In the genomic region with DNA sequence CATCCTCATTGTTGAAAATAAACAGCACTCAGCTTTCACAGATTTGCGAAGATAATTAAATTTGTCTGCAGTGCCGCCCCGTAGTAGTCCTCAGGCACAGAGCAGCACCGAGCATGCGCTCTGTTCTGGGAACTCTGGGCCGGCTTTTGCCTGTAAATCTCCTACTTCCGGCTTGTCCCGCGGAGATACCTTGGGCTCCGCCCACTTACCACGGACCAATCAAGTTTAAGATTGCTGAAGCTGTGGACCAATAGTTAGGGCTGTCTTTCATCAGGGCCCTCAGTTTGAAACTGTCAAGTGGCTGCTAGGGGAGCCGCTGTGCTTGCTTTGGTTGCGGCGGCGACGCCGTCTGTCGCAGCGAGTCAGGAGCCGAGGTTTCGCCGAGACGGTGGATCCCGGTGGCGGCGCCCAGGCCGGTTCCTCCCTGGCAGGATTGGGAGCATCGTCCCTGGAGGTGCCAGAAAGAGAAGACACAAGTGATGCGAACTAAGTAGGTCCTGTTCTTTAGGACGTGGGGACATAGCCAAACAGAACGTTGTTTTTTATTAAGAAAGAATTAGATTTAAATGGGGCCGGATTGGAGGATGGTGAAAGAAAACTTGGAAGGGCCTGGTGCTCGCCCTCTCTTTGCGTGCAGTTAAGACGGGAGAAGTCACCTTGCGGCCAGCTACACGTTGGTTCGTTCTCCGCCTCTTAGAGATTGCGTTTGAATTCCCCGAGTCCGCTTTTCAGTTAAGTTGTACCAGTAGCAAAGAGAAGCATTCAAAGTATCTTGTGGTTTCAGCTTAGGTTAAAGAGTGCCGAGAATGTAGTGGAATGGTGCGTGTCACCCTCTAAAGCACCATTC, we compare ENCODE assay signal across 8 mouse cellular contexts. TPM values are rescaled to one million over a fixed set of nuclear protein-coding genes. Genes with fewer than 3 reads are reported as not detected.
DNase-seq lines count a peak whose midpoint lies in the region; ATAC-seq and TF ChIP-seq lines count a peak whose summit lies in the region.

A gene (plus strand): TSS at position 253 of the 847 bp plus-strand sequence.

- H3K9me3 ChIP-seq in kidney, embryonic 14.5 days (ENCODE audit: control insufficient read depth, low read length) = no peaks in the 10 kb centered on the region
- no peaks in the 10 kb centered on the region for H3K9me3 ChIP-seq in limb, embryonic 15.5 days

- ATAC-seq in kidney, embryonic 14.5 days (ENCODE audit: low FRiP score, low TSS enrichment) = peak; percentile 100
- ATAC-seq in limb, embryonic 15.5 days (ENCODE audit: insufficient number of reproducible peaks, low FRiP score, low TSS enrichment, low read depth) = peak; percentile 100

- peak within 1 kb of the TSS; percentile 90 for H3K4me3 ChIP-seq in bone marrow macrophage, adult 2 months (ENCODE audit: insufficient read depth, low read length)
- H3K4me3 ChIP-seq in embryonic fibroblast, embryonic 13.5 days (ENCODE audit: insufficient read depth, low read length) = peak within 1 kb of the TSS; percentile 97
- H3K4me3 ChIP-seq in kidney, embryonic 14.5 days (ENCODE audit: low read length) = peak within 1 kb of the TSS; percentile 85
- H3K4me3 ChIP-seq in limb, embryonic 15.5 days = peak within 1 kb of the TSS; percentile 60

- peak; percentile 99 for DNase-seq in A20 (ENCODE audit: low read depth, low spot score)
- peak; percentile 99 to 100 for DNase-seq in heart, adult 9 months (ENCODE audit: low spot score in 2 of 2)
- DNase-seq in monocyte, adult 2 months (ENCODE audit: low read depth in 1 of 2, low spot score in 2 of 2) = peak; percentile 98 to 99
- peak; percentile 98 for DNase-seq in spleen, postnatal 36 days (ENCODE audit: low spot score in 2 of 2)

- peak within 1 kb of the TSS; percentile 78 for H3K9ac ChIP-seq in kidney, embryonic 14.5 days (ENCODE audit: low read depth, low read length)
- peak within 1 kb of the TSS; percentile 58 for H3K9ac ChIP-seq in limb, embryonic 15.5 days

- H3K4me1 ChIP-seq in bone marrow macrophage, adult 2 months (ENCODE audit: control insufficient read depth, insufficient read depth, low read length) = peaks cover 2% of the 10 kb centered on the region
- H3K4me1 ChIP-seq in embryonic fibroblast, embryonic 13.5 days (ENCODE audit: control insufficient read depth, insufficient read depth, low read length) = no peaks in the 10 kb centered on the region; the same call in 1 of the 2 replicates
- H3K4me1 ChIP-seq in kidney, embryonic 14.5 days (ENCODE audit: control insufficient read depth, insufficient read depth, low read length) = peaks cover 6% of the 10 kb centered on the region
- H3K4me1 ChIP-seq in limb, embryonic 15.5 days = peaks cover 10% of the 10 kb centered on the region

- peak within 1 kb of the TSS; percentile 22; the same call in 1 of the 2 replicates for H3K27ac ChIP-seq in bone marrow macrophage, adult 2 months (ENCODE audit: insufficient read depth, low read depth, low read length)
- H3K27ac ChIP-seq in embryonic fibroblast, embryonic 13.5 days (ENCODE audit: insufficient read depth, low read length) = no peak within 1 kb of the TSS
- H3K27ac ChIP-seq in kidney, embryonic 14.5 days (ENCODE audit: low read depth, low read length) = no peak within 1 kb of the TSS
- peak within 1 kb of the TSS; percentile 66 for H3K27ac ChIP-seq in limb, embryonic 15.5 days

- peaks cover 30% of the 10 kb centered on the region for H3K36me3 ChIP-seq in kidney, embryonic 14.5 days (ENCODE audit: control insufficient read depth, insufficient read depth, low read length)
- H3K36me3 ChIP-seq in limb, embryonic 15.5 days = peaks cover 31% of the 10 kb centered on the region

- H3K27me3 ChIP-seq in kidney, embryonic 14.5 days (ENCODE audit: control insufficient read depth, insufficient read depth, low read length) = no peaks in the 10 kb centered on the region
- no peaks in the 10 kb centered on the region for H3K27me3 ChIP-seq in limb, embryonic 15.5 days

- no peak for TF ChIP-seq POLR2A in bone marrow macrophage, adult 2 months (IDR thresholded peaks at IDR 0.05; ENCODE audit: borderline replicate concordance, low read depth, low read length)
- TF ChIP-seq POLR2A in embryonic fibroblast, embryonic 13.5 days (IDR thresholded peaks at IDR 0.05; ENCODE audit: low read depth, low read length) = peak; percentile 73

- H3K4me2 ChIP-seq in kidney, embryonic 14.5 days (replicated peaks; ENCODE audit: low read depth, low read length) = peak within 1 kb of the TSS; percentile 69
- H3K4me2 ChIP-seq in limb, embryonic 15.5 days = peak within 1 kb of the TSS; percentile 56

- under 1% methylated on average over 44 of the region's 44 CpGs for WGBS in kidney, embryonic 14.5 days
- WGBS in limb, embryonic 15.5 days = under 1% methylated on average over 44 of the region's 44 CpGs

- TF ChIP-seq CTCF in bone marrow macrophage, adult 2 months (IDR thresholded peaks at IDR 0.05; ENCODE audit: low read depth, low read length) = no peak
- no peak for TF ChIP-seq CTCF in embryonic fibroblast, embryonic 13.5 days (IDR thresholded peaks at IDR 0.05; ENCODE audit: borderline replicate concordance, insufficient read depth, low read length)

RNA-seq across cellular contexts. Expression of the gene that starts here (rescaled TPM):
- polyA plus RNA-seq in bone marrow macrophage, adult 2 months (2012; ENCODE audit: insufficient read depth, insufficient read length, missing spikeins) = 10.6 and 16.8 TPM in 2 replicates
- 15.4 and 16.3 TPM in 2 replicates for polyA plus RNA-seq in embryonic fibroblast, embryonic 13.5 days (2011; ENCODE audit: insufficient read length, low read depth, missing spikeins)
- polyA plus RNA-seq in kidney, embryonic 14.5 days (2014; fragmentation: Nextera tagmentation; extraction: Ambion mirVana) = 17.4 and 18.4 TPM in 2 replicates
- 12.6 and 14.1 TPM in 2 replicates for polyA plus RNA-seq in limb, embryonic 15.5 days (2015; fragmentation: Nextera tagmentation; extraction: Ambion mirVana)

Comparison
In these comparisons a context has a peak if more than half of its experiments do, and no peak if none do; other contexts are left out.
1. H3K27ac ChIP-seq: peak in bone marrow macrophage, adult 2 months (single experiment) and limb, embryonic 15.5 days (single experiment); none in embryonic fibroblast, embryonic 13.5 days (single experiment) and kidney, embryonic 14.5 days (single experiment).
2. Peak in every context shown above with its lines, with median percentiles within 50 percentile points of each other: DNase-seq and H3K4me3 ChIP-seq.